Mouse (Mus musculus) heart, embryonic 16.5 days (tissue): ENCODE data around the gene Gtf2f1. TPM values are rescaled to one million over a fixed set of nuclear protein-coding genes. Genes with fewer than 3 reads are reported as not detected.
A peak's percentile ranks its signal among the peaks of the same experiment; 100 is the strongest.

Source experiments
- ATAC-seq: fragments of 200-750 bp; cut with Nextera tagmentation; replicated peaks from 2 replicates; pipeline ENCODE4 v1.8.0; 2017; ENCODE audit warnings: moderate number of reproducible peaks; ENCODE audit not compliant: insufficient read depth, low FRiP score; ENCODE audit errors: extremely low read depth
- H3K27ac ChIP-seq: fragments of 300-500 bp; sonication (generic); 2 replicates; pipeline ENCODE4 v1.5.1; 2014; ENCODE audit warnings: mild to moderate bottlenecking, low read length, control low read depth, moderate library complexity
- H3K27me3 ChIP-seq: fragments of 300-500 bp; sonication (generic); 2 replicates; pipeline ENCODE4 v1.6.1; 2014; ENCODE audit warnings: low read length, mixed read lengths; ENCODE audit not compliant: control insufficient read depth, insufficient read depth
- H3K36me3 ChIP-seq: fragments of 300-500 bp; sonication (generic); 2 replicates; pipeline ENCODE4 v1.6.1; 2014; ENCODE audit not compliant: control insufficient read depth, insufficient read depth
- H3K4me1 ChIP-seq: fragments of 300-500 bp; sonication (generic); 2 replicates; pipeline ENCODE4 v1.6.1; 2014; ENCODE audit warnings: low read length, mixed read lengths; ENCODE audit not compliant: control insufficient read depth, insufficient read depth
- H3K4me2 ChIP-seq: fragments of 300-500 bp; sonication (generic); 2 replicates; pipeline ENCODE4 v1.6.1; 2014; ENCODE audit warnings: low read depth, mild to moderate bottlenecking, control low read depth, low read length
- H3K4me3 ChIP-seq: fragments of 300-500 bp; sonication (generic); 2 replicates; pipeline ENCODE4 v1.5.1; 2014; ENCODE audit warnings: mild to moderate bottlenecking, control low read depth, low read length
- H3K9ac ChIP-seq: fragments of 300-500 bp; sonication (generic); 2 replicates; pipeline ENCODE4 v1.6.1; 2014; ENCODE audit warnings: low read length, control low read depth
- H3K9me3 ChIP-seq: fragments of 300-500 bp; sonication (generic); replicated peaks from 2 replicates; pipeline ENCODE4 v1.6.1; 2016; ENCODE audit warnings: low read length; ENCODE audit not compliant: control insufficient read depth
- WGBS: fragments of 180-500 bp; shearing (Covaris S2); extraction: QIAGEN DNeasy Blood & Tissue Kit; methylation state at CpG from one replicate; pipeline ENCODE4 v1.1.7; 2014; 5-methylcytosine and 5-hydroxymethylcytosine counted together
- polyA plus RNA-seq: library from polyadenylated mRNA; unstranded; fragments of >200 nt; fragmentation: Nextera tagmentation; extraction: Ambion mirVana; gene quantifications from 2 replicates; pipeline ENCODE4 v1.2.1, GENCODE M21; 2015

The Gtf2f1 gene
- polyA plus RNA-seq, 1 experiment from 2014 or later = 45.6 TPM

- peaks cover 45% of the 10 kb centered on the region for H3K36me3 ChIP-seq
- no peaks in the 10 kb centered on the region for H3K9me3 ChIP-seq
- peak overlapping the region; percentile 81; the same call in 1 of the 2 replicates for H3K4me3 ChIP-seq
- ATAC-seq = no peak
- no peaks in the 10 kb centered on the region for H3K27me3 ChIP-seq
- H3K27ac ChIP-seq = peak overlapping the region; percentile 53
- no peak overlapping the region for H3K4me2 ChIP-seq
- peaks cover 21% of the 10 kb centered on the region for H3K4me1 ChIP-seq
- WGBS = 67% methylated on average over 2 of the region's 2 CpGs
- H3K9ac ChIP-seq = peak overlapping the region; percentile 24; the same call in 1 of the 2 replicates
These were observed 14.6 kb downstream of the Gtf2f1 start for GRCm38 (mm10) chr17:56996506-56996905.

- Histone ChIP-seq H3K4me3 (no peak overlapping the region), H3K4me1 (peaks cover 17% of the 10 kb centered on the region), H3K36me3 (peaks cover 47% of the 10 kb centered on the region), H3K27me3 (no peaks in the 10 kb centered on the region), H3K4me2 (no peak overlapping the region), H3K9me3 (no peaks in the 10 kb centered on the region), H3K9ac (no peak overlapping the region), H3K27ac (no peak overlapping the region)
- ATAC-seq = no peak
- 83% methylated on average over 8 of the region's 8 CpGs for WGBS
These were observed 16.0 kb downstream of the Gtf2f1 start for GRCm38 (mm10) chr17:56995046-56995445.

- Histone ChIP-seq H3K9ac (peak overlapping the region; percentile 93), H3K4me3 (peak overlapping the region; percentile 90), H3K27me3 (no peaks in the 10 kb centered on the region), H3K4me2 (peak overlapping the region; percentile 82), H3K27ac (no peak overlapping the region), H3K9me3 (no peaks in the 10 kb centered on the region), H3K4me1 (peaks cover 6% of the 10 kb centered on the region), H3K36me3 (peaks cover 29% of the 10 kb centered on the region)
- WGBS = 69% methylated on average over 2 of the region's 2 CpGs
- no peak for ATAC-seq
These were observed 20.1 kb downstream of the Gtf2f1 start for GRCm38 (mm10) chr17:56990966-56991365.

- H3K9me3 ChIP-seq = no peaks in the 10 kb centered on the region
- H3K4me2 ChIP-seq = peak within 1 kb of the TSS; percentile 92
- peak within 1 kb of the TSS; percentile 93 for H3K9ac ChIP-seq
- H3K36me3 ChIP-seq = peaks cover 23% of the 10 kb centered on the region
- H3K4me1 ChIP-seq = peaks cover 6% of the 10 kb centered on the region
- H3K4me3 ChIP-seq = peak within 1 kb of the TSS; percentile 90
- ATAC-seq = peak; percentile 96
- under 1% methylated on average over 52 of the region's 52 CpGs for WGBS
- peak within 1 kb of the TSS; percentile 81 for H3K27ac ChIP-seq
- H3K27me3 ChIP-seq = no peaks in the 10 kb centered on the region
These were observed 20.9 kb downstream of the Gtf2f1 start, which contains the start of gene Clpp for GRCm38 (mm10) chr17:56990115-56990746. Gene Clpp (plus strand): TSS chr17:56990305.

- peak; percentile 92 for ATAC-seq
- WGBS = 2% methylated on average over 25 of the region's 25 CpGs
- peak overlapping the region; percentile 81 for H3K27ac ChIP-seq
- H3K4me3 ChIP-seq = peak overlapping the region; percentile 90
- peak overlapping the region; percentile 74 for H3K9ac ChIP-seq
- H3K4me2 ChIP-seq = peak overlapping the region; percentile 92
- H3K4me1 ChIP-seq = peaks cover 6% of the 10 kb centered on the region
- H3K36me3 ChIP-seq = peaks cover 19% of the 10 kb centered on the region
- no peaks in the 10 kb centered on the region for H3K9me3 ChIP-seq
- no peaks in the 10 kb centered on the region for H3K27me3 ChIP-seq
These were observed 21.5 kb downstream of the Gtf2f1 start for GRCm38 (mm10) chr17:56989467-56990114.

GRCm38 (mm10) chr17:56988921-56989430 lies 22.1 kb downstream of the Gtf2f1 start:
- Histone ChIP-seq H3K4me2 (peak overlapping the region; percentile 92), H3K27ac (no peak overlapping the region)
- 69% methylated on average over 7 of the region's 7 CpGs for WGBS

GRCm38 (mm10) chr17:56988441-56988840 lies 22.6 kb downstream of the Gtf2f1 start:
- no peak overlapping the region for H3K4me2 ChIP-seq
- no peak overlapping the region for H3K9ac ChIP-seq
- ATAC-seq = no peak
- WGBS = 80% methylated on average over 7 of the region's 7 CpGs
- H3K36me3 ChIP-seq = peaks cover 11% of the 10 kb centered on the region
- peaks cover 6% of the 10 kb centered on the region for H3K4me1 ChIP-seq
- no peak overlapping the region for H3K4me3 ChIP-seq
- no peaks in the 10 kb centered on the region for H3K27me3 ChIP-seq
- no peaks in the 10 kb centered on the region for H3K9me3 ChIP-seq
- H3K27ac ChIP-seq = no peak overlapping the region

More at GRCm38 (mm10) chr17:56988921-56989430, 22.1 kb downstream of the Gtf2f1 start:
- Histone ChIP-seq H3K36me3 (peaks cover 16% of the 10 kb centered on the region), H3K9me3 (no peaks in the 10 kb centered on the region), H3K4me1 (peaks cover 6% of the 10 kb centered on the region), H3K27me3 (no peaks in the 10 kb centered on the region), H3K9ac (no peak overlapping the region), H3K4me3 (peak overlapping the region; percentile 90)
- ATAC-seq = no peak

GRCm38 (mm10) chr17:56986105-56986805 lies 24.8 kb downstream of the Gtf2f1 start:
- Histone ChIP-seq H3K4me2 (no peak overlapping the region), H3K9ac (no peak overlapping the region), H3K4me3 (no peak overlapping the region), H3K36me3 (0 out of 2 replicates have a peak, but pooled peaks cover 1% of the 10 kb centered on the region), H3K27me3 (no peaks in the 10 kb centered on the region), H3K4me1 (peaks cover 5% of the 10 kb centered on the region), H3K9me3 (no peaks in the 10 kb centered on the region), H3K27ac (no peak overlapping the region)
- ATAC-seq = no peak
- 80% methylated on average over 3 of the region's 3 CpGs for WGBS
